Comparison of ENCODE assay signal across 15 mouse cellular contexts in genomic region chr6:124430784-124431495, GRCm38 (mm10). TPM values are rescaled to one million over a fixed set of nuclear protein-coding genes. Genes with fewer than 3 reads are reported as not detected.
DNase-seq lines count a peak whose midpoint lies in the region; ATAC-seq and TF ChIP-seq lines count a peak whose summit lies in the region.
"Had no signal": no experiment of that assay in that cellular context is flagged by ENCODE, and none has a peak within 500 bp of the region (broad histone marks: within the 10 kb centered on the region; RNA-seq: fewer than 3 reads in every experiment).

No protein-coding gene starts in this region.

- no peak overlapping the region for H3K4me2 ChIP-seq in hindbrain, embryonic 14.5 days (replicated peaks)

- WGBS in hindbrain, embryonic 14.5 days: 34% methylated on average over 8 of the region's 8 CpGs
- 68% methylated on average over 8 of the region's 8 CpGs for WGBS in cerebellum, adult 2 months

- no peak overlapping the region for H3K4me3 ChIP-seq in hindbrain, embryonic 14.5 days (replicated peaks; ENCODE audit: low read length)
- no peak overlapping the region for H3K4me3 ChIP-seq in cerebellum, adult 2 months (replicated peaks; ENCODE audit: insufficient read depth, low read depth, low read length)

- peaks cover 15% of the 10 kb centered on the region; the same call in 1 of the 2 replicates for H3K4me1 ChIP-seq in hindbrain, embryonic 14.5 days (replicated peaks; ENCODE audit: control insufficient read depth, insufficient read depth, low read length)
- peaks cover 3% of the 10 kb centered on the region for H3K4me1 ChIP-seq in cerebellum, adult 2 months (ENCODE audit: control insufficient read depth, insufficient read depth, low read length)

- H3K9ac ChIP-seq in hindbrain, embryonic 14.5 days: peak overlapping the region; percentile 38; the same call in 1 of the 2 replicates
- H3K9ac ChIP-seq: liver, embryonic 14.5 days had no signal

- no peak overlapping the region for H3K27ac ChIP-seq in hindbrain, embryonic 14.5 days
- H3K27ac ChIP-seq in cerebellum, adult 2 months (ENCODE audit: insufficient read depth, low read length): no peak overlapping the region
- H3K27ac ChIP-seq: liver, embryonic 14.5 days; macrophage had no signal

- DNase-seq in adrenal gland, postnatal 14 days: peak; percentile 35
- DNase-seq in adrenal gland, postnatal 36 days: no peak
- peak; percentile 19 for DNase-seq in retina, embryonic 14.5 days (ENCODE audit: low spot score)
- no peak for DNase-seq in retina, postnatal 1 day
- no peak for DNase-seq in hindbrain, embryonic 14.5 days (ENCODE audit: low spot score)
- no peak for DNase-seq in MN1 (ENCODE audit: low spot score)
- no peak for DNase-seq in urinary bladder, adult 2 months (ENCODE audit: low spot score)
- no peak for DNase-seq in cerebellum, adult 2 months
- DNase-seq: cerebellum, postnatal 36 days; gastrocnemius, postnatal 10 days; kidney, adult 11 months; right cerebral cortex, postnatal 4 days had no signal

- peak; percentile 9; the same call in 1 of the 2 replicates for ATAC-seq in hindbrain, embryonic 14.5 days (ENCODE audit: low FRiP score)

- peaks cover 24% of the 10 kb centered on the region for H3K36me3 ChIP-seq in hindbrain, embryonic 14.5 days (replicated peaks; ENCODE audit: control insufficient read depth, insufficient read depth)
- H3K36me3 ChIP-seq: G1E had no signal

- TF ChIP-seq CTCF in cerebellum, adult 2 months (IDR thresholded peaks at IDR 0.05; ENCODE audit: borderline replicate concordance, insufficient read depth, low read depth, low read length): no peak

- no peaks in the 10 kb centered on the region for H3K9me3 ChIP-seq in hindbrain, embryonic 14.5 days (ENCODE audit: control insufficient read depth, low read length)
- H3K9me3 ChIP-seq: G1E had no signal

- TF ChIP-seq POLR2A in cerebellum, adult 2 months (IDR thresholded peaks at IDR 0.05; ENCODE audit: borderline replicate concordance, insufficient read depth, low read length): no peak

- H3K27me3 ChIP-seq in hindbrain, embryonic 14.5 days (ENCODE audit: control insufficient read depth, insufficient read depth, low read length): no peaks in the 10 kb centered on the region
- H3K27me3 ChIP-seq in cerebellum, adult 2 months (ENCODE audit: control insufficient read depth, insufficient read depth, low read length): no peaks in the 10 kb centered on the region

RNA-seq across cellular contexts. Expression of gene Pex5, which starts 16.1 kb away (rescaled TPM):
- 99.4 and 106 TPM in 2 replicates for total RNA-seq in adrenal gland, postnatal 14 days (2021)
- total RNA-seq in adrenal gland, postnatal 36 days (2021): 10 to 100 TPM; 89.5 to 96.9 TPM
- polyA plus RNA-seq in hindbrain, embryonic 14.5 days (2014; fragmentation: Nextera tagmentation; extraction: Ambion mirVana): 51.7 and 58.6 TPM in 2 replicates
- polyA plus RNA-seq in urinary bladder, adult 2 months (2012; rRNA removed): 36.7 and 41.2 TPM in 2 replicates
- 57.1 and 58.5 TPM in 2 replicates for polyA plus RNA-seq in cerebellum, adult 2 months (2012; rRNA removed)

RNA-seq across cellular contexts. Expression of gene Clstn3, which starts 33.7 kb away (rescaled TPM):
- total RNA-seq in adrenal gland, postnatal 14 days (2021): 87.3 and 118 TPM in 2 replicates
- 10 to 100 TPM; 54.9 to 78.2 TPM for total RNA-seq in adrenal gland, postnatal 36 days (2021)
- 94.2 and 110 TPM in 2 replicates for polyA plus RNA-seq in hindbrain, embryonic 14.5 days (2014; fragmentation: Nextera tagmentation; extraction: Ambion mirVana)
- polyA plus RNA-seq in urinary bladder, adult 2 months (2012; rRNA removed): 1.4 and 1.6 TPM in 2 replicates
- polyA plus RNA-seq in cerebellum, adult 2 months (2012; rRNA removed): 385 and 434 TPM in 2 replicates

Comparison
In these comparisons a context has a peak if more than half of its experiments do, and no peak if none do; other contexts are left out.
1. DNase-seq: peak in adrenal gland, postnatal 14 days (single experiment) and retina, embryonic 14.5 days (single experiment); none in adrenal gland, postnatal 36 days (0 of 2), retina, postnatal 1 day (single experiment), hindbrain, embryonic 14.5 days (single experiment), MN1 (single experiment), urinary bladder, adult 2 months (single experiment) and cerebellum, adult 2 months (0 of 2).
2. RNA of gene Clstn3, which starts 33.7 kb away (polyA plus RNA-seq): 385 to 434 TPM in cerebellum, adult 2 months and 94.2 to 110 TPM in hindbrain, embryonic 14.5 days; 1.4 to 1.6 TPM in urinary bladder, adult 2 months; every median in the first group is over 10 times any median in the second.